Mouse (Mus musculus): Measurements from ENCODE around the gene Myl6. TPM values are rescaled to one million over a fixed set of nuclear protein-coding genes. Genes with fewer than 3 reads are reported as not detected.

Gene Myl6
- total RNA-seq, 2 experiments from 2014 or later = 499 to 509 TPM

DNA sequence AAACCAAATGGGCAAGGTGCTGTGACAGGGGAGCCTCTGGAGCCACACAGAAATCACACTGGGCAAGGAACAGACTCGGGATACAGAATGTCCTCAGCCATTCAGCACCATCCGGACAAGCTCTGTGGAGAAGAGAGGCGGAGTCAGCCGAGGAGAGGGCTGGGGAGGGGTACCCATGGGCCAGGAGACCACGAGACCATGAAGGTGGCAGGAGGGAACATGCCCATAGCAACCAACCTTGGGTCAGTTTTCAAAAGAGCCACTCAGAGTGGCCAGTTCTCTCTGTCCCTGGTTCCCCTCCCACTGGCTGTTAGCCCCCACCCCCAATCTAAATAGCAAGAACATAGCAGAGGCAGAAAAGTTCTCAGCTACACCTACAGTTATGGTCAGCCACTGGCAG, 3.0 kb downstream of the Myl6 start:
- no peak for DNase-seq
- intact Hi-C loops (cut with DNase I) = no loop called here

DNA sequence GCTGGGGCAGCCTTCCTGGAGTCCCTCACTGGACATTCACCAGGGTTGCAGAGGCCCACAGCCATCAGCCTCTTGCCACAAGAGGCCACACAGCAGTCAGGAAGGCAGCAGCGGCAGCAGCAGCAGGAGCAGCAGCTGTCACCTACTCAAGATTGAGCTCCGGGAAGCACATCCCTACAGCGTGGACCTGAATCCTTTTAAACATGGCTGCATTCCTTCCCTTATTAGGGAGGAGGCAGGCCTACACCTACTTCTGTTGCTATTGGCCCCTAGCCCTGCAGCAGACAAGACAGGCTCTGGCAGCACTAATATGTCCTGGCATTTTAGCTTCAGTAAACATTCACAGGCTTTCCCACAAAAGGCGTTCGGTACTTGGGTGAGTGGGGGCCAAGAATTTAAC, 3.7 kb downstream of the Myl6 start:
- intact Hi-C loops (cut with DNase I) = no loop called here
- no peak for DNase-seq

- no peak for DNase-seq
- intact Hi-C loops (cut with DNase I) = no loop called here
Measured at GRCm38 (mm10) chr10:128489785-128490184, 4.2 kb downstream of the Myl6 start.

DNA sequence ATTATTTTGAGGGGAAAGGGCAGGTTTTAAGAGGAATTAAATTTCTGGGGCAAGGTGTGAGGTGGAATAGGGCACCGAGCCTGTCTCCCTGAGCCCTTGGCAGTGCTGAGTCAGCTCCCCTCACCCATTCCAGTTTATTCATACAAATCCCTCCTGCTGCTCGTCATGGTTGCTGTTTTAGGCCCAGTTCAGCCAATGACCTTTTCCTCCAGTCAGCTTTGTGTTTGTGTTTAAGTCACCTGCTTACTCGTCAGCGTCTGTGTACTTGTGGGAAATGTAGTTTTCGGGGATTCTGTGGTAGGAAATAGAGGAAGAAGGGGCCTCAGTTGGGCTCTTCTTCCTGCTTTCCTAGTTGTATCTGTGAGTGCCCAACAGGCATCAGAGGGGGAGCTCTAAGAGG, 4.6 kb downstream of the Myl6 start:
- intact Hi-C loops (cut with DNase I) = no loop called here
- DNase-seq = no peak

GRCm38 (mm10) chr10:128488776-128489175, 5.2 kb downstream of the Myl6 start:
- no peak for DNase-seq
- intact Hi-C loops (cut with DNase I) = no loop called here

DNA sequence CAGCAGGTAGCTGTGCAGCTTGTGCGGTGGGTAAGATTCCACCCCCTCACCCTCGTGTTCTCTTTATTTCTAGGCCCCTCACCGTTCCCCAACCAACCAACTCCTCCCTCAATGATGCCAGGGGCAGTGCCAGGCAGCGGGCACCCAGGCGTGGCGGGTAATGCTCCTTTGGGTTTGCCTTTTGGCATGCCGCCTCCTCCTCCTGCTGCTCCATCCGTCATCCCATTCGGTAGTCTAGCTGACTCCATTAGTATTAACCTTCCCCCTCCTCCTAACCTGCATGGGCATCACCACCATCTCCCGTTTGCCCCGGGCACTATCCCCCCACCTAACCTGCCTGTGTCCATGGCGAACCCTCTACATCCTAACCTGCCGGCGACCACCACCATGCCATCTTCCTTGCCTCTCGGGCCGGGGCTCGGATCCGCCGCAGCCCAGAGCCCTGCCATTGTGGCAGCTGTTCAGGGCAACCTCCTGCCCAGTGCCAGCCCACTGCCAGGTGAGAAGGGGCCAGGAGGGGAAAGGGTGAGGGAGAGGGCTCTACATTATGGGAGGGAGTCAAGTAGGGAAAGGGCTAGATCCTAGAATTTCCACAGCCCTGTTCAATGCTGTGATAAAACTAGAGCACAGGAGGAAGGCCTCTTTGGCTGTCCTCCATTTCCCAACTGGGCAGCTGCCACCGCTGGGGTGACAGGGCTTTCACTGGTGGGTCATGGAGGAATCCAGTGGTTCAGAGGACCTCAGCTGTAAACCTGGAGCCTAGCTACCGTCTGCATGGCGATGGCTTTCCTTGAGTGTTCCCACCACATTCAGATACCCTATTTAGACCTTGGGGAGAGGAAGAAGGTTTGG, 5.9 kb downstream of the Myl6 start:
- peak; percentile 69 for DNase-seq
- intact Hi-C loops (cut with DNase I) = no loop called here

DNA sequence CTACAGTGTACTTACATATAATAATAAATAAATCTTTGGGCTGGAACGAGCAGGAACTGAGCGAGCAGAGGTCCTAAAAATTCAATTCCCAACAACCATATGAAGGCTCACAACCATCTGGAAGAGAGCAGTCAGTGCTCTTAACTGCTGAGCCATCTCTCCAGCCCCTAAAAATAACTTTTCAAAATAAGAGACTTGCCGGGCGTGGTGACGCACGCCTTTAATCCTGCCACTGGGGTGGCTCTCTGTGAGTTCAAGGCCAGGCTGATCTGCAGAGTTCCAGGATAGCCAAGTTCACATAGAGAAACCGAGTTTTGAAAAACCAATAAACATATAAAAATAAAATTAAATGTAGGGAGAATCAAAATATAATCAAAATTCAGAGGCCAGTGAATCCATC, 7.6 kb downstream of the Myl6 start:
- no peak for DNase-seq
- intact Hi-C loops (cut with DNase I) = no loop called here

- no peak for DNase-seq
- intact Hi-C loops (cut with DNase I) = no loop called here
Measured at GRCm38 (mm10) chr10:128474366-128474765, 19.6 kb downstream of the Myl6 start.

DNA sequence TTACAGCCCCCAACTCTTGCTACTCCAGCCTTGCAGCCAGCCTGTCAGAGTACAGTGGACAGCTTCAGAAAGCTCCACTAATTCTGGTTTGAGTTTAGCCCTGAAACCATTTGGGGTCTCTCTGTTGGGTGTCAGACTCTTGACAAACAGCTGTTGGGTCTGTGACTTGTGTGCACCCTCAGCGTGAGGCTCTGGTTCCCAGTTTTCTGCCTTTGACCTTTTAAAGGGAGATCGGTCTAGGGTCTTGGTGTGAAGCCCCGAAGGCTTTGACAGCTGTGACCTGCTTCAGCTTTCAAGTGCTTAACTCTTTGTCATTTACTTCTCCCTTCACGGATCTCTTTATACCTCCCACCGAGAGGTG, 33.7 kb downstream of the Myl6 start:
- no peak for DNase-seq
- intact Hi-C loops (cut with DNase I) = no loop called here

GRCm38 (mm10) chr10:128459409-128460269, 34.3 kb downstream of the Myl6 start:
- DNase-seq = peak; percentile 43
- intact Hi-C loops (cut with DNase I) = loop anchor here (5.0 kb wide), 2 partner anchors 47 to 97 kb away; partner anchors contain the start of genes Nabp2 and Rnf41

DNA sequence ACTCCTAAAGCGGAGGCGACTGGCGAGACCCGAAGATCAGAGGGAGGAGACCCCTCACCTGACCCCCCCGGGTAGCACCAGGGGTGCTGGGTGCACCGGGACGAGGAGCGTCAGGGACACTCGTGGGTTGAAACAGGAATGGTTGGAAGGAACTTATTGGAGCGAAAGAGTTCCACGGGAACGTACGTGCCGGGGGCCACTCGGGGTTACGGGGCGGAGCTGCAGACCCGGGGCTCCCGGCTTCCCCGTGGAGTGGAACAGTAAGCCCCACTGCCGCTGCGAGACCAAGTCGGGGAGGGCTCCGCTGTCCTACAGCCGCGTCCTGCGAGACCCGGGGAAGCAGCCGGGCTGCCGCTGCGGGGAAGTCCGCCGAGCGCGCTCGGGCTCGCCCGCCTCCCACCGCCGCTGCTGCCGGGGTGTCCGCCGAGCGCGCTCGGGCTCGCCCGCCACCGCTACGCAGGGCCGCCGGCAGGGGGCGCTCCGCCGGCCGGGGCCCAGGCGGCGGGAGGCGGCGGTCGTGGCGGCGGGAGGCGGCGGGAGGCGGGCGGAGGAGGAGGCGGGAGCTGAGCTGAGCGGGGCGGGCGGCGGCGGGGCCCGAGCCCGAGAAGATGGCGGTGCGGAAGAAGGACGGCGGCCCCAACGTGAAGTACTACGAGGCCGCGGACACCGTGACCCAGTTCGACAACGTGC, 35.1 kb downstream of the Myl6 start, which contains the start of gene Smarcc2:
Smarcc2 (plus strand) TSS at position 530 of the 690 bp plus-strand sequence.
- peak; percentile 88 for DNase-seq

DNA sequence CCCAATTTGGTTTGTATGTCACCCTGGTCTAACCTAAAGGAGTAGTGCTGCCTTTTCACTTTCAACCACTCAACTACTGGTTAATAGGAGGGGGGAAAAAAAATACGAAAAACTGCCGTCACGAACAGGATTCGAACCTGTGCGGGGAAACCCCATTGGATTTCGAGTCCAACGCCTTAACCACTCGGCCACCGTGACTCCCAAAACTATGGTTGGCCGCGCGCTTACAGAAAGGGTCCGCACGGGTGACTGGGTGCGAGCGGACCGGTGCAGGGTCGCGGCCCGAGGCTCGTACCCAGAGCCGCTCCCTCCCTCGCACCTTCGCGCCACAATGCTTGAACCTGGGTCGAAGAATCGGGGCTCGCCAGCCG, 35.6 kb downstream of the Myl6 start:
- intact Hi-C loops (cut with DNase I) = loop anchor here (5.0 kb wide), 2 partner anchors 46 to 96 kb away; partner anchors contain the start of genes Nabp2 and Rnf41
- DNase-seq = peak; percentile 91

More for the DNA sequence above, 35.1 kb downstream of the Myl6 start, which contains the start of gene Smarcc2:
- intact Hi-C loops (cut with DNase I) = loop anchor here (5.0 kb wide), 2 partner anchors 47 to 97 kb away; partner anchors contain the start of genes Nabp2 and Rnf41

GRCm38 (mm10) chr10:128457676-128458075, 36.3 kb downstream of the Myl6 start:
- no peak for DNase-seq
- intact Hi-C loops (cut with DNase I) = loop anchor here (5.0 kb wide), 2 partner anchors 45 to 95 kb away; partner anchors contain the start of genes Nabp2 and Rnf41

GRCm38 (mm10) chr10:128455280-128455679, 38.7 kb downstream of the Myl6 start:
- DNase-seq = peak; percentile 70
- intact Hi-C loops (cut with DNase I) = loop anchor here (5.0 kb wide), 2 partner anchors 43 to 93 kb away; partner anchors contain the start of genes Nabp2 and Rnf41

DNA sequence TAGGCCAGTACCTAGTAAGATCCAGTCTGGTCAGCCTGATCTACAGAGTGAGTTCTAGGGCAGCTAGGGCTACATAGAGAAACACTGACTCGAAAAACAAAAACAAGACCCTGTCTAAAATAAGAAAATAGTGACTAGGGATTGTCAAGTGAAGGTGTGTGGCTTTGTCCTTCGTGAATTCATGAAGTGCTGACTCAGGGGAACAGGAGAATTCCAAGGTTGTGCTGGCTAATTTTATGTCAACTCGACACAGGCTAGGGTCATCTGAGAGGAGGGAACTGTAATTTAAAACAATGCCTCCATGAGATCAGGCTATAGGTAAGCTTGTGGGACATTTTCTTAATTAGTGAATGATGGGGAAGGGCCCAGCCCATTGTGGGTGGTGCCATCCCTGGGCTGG, 39.5 kb downstream of the Myl6 start:
- no peak for DNase-seq
- intact Hi-C loops (cut with DNase I) = no loop called here

GRCm38 (mm10) chr10:128451014-128451413, 42.9 kb downstream of the Myl6 start:
- intact Hi-C loops (cut with DNase I) = no loop called here

DNA sequence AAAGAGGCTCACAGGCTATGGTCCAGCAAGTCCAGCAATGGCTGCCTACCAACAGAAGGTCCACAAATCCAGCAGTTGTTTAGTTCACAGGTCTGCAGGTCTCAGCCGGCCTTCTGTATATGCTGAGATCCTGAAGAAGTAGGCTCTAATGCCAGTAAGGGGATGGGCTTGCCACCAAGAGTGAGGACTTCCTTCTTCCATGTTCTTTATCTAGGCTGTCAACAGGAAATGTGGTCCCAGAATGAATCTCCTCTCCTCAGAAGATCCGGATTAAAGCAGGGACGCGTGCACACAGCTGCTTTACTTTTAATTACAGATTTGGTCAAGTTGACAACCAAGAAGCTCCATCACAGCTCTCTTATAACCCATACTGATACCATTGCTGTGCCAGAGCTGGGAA, 48.5 kb downstream of the Myl6 start:
- DNase-seq = no peak
- intact Hi-C loops (cut with DNase I) = no loop called here

More at GRCm38 (mm10) chr10:128451014-128451413, 42.9 kb downstream of the Myl6 start:
- no peak for DNase-seq

DNA sequence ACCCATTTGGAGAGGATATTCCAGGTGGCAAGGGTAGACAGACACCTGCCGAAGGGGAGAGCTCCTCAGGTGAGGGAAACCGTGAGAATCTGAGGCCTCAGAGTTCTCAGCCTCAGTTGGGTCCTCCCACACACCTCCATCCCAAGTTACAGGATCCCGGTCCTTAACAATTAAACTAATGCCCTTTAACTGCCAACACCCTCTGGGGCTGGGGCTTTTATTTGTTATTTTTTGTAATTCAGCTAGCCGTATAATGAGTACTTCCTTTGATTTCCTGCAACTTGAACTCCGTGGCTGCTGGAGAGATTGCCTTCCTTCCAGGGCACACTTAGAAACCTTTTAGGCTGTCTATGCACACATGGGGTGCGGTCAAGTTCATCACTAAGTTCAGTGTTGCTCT, 49.6 kb downstream of the Myl6 start:
- no peak for DNase-seq
- intact Hi-C loops (cut with DNase I) = no loop called here

- DNase-seq = no peak
- intact Hi-C loops (cut with DNase I) = no loop called here
Measured at GRCm38 (mm10) chr10:128442718-128443117, 51.2 kb downstream of the Myl6 start.

- intact Hi-C loops (cut with DNase I) = no loop called here
- DNase-seq = no peak
Measured at GRCm38 (mm10) chr10:128441324-128442119, 52.4 kb downstream of the Myl6 start.
